Mouse (Mus musculus) liver, adult (tissue): ENCODE measurements at regions not wholly inside any gene's neighbourhood (a gene's known extent, or its start where the extent isn't known, plus 50 kb on each side); places are given as distances from the start of the nearest gene placed in this dataset.

Source experiments
- GATA4 ChIP-seq: IDR thresholded peaks from 2 replicates; pipeline ENCODE4 v1.6.1; 2014; ENCODE audit warnings: mild to moderate bottlenecking, low read length; ENCODE audit not compliant: insufficient replicate concordance

DNA sequence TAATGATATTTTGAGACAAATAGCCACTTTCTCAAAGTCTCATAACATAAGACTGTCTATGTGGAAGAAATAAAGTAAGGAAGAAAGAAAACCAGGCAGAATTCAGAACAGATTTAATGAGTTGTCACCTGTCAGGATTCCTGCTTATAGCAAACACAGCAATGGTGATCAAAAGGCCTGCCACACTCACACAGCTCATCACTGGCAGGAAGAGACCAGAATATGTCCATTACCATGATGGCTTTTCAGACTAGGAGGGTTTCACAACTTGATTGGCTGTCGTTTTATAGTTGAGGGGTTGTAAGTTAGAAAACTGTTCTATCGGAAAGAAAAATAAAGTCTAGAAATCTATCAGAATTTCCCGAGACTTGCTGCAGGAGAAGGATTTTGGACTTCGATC, 819.5 kb downstream of the Hace1 start:
- no peak for TF ChIP-seq GATA4

DNA sequence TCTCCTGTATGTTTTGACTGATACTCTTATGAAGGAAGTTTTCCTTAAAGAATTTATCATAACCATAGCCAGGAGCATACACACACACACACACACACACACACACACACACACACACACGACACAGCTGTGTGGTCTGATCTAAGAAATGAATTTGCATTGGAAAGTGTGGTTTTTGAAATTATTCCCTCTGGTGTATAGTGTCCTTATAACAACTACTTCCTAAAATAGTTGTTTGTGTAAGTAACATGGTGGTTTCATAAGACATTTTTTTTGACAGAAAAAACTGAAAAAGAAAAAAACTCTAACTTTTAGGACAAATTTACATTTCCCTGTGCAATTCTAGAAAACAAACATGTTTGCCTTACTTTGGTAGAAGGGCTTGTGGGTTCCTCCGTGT, 826.3 kb downstream of the Hace1 start:
- TF ChIP-seq GATA4: no peak
